Mouse (Mus musculus) limb, embryonic 10.5 days (tissue): ENCODE data around the gene Thoc3. TPM values are rescaled to one million over a fixed set of nuclear protein-coding genes. Genes with fewer than 3 reads are reported as not detected.

ENCODE experiments used
- DNase-seq: peaks from one replicate; pipeline ENCODE4 v3.0.0-alpha.2; 2017; ENCODE audit warnings: low spot score
- H3K27ac ChIP-seq: fragments of 300-500 bp; sonication (generic); 2 replicates; pipeline ENCODE4 v1.5.1; 2016; ENCODE audit warnings: mild to moderate bottlenecking
- H3K27me3 ChIP-seq: fragments of 300-500 bp; sonication (generic); 2 replicates; pipeline ENCODE4 v1.6.1; 2016; ENCODE audit warnings: low read depth, mild to moderate bottlenecking; ENCODE audit not compliant: poor library complexity, severe bottlenecking
- H3K36me3 ChIP-seq: fragments of 300-500 bp; sonication (generic); 2 replicates; pipeline ENCODE4 v1.6.1; 2016; ENCODE audit warnings: mild to moderate bottlenecking, moderate library complexity
- H3K4me1 ChIP-seq: fragments of 300-500 bp; sonication (generic); 2 replicates; pipeline ENCODE4 v1.6.1; 2016
- H3K4me3 ChIP-seq: fragments of 300-500 bp; sonication (generic); 2 replicates; pipeline ENCODE4 v1.5.1; 2016; ENCODE audit warnings: mild to moderate bottlenecking, moderate library complexity
- H3K9me3 ChIP-seq: fragments of 300-500 bp; sonication (generic); replicated peaks from 2 replicates; pipeline ENCODE4 v1.6.1; 2016; ENCODE audit warnings: mild to moderate bottlenecking
- whole genome bisulfite sequencing: fragments of 180-500 bp; shearing (Covaris S2); methylation state at CpG from one replicate; pipeline ENCODE4 v1.1.7; 2016; 5-methylcytosine and 5-hydroxymethylcytosine counted together
- polyA plus RNA-seq: library from polyadenylated mRNA; unstranded; fragments of >200 nt; fragmentation: Nextera tagmentation; extraction: Ambion mirVana; gene quantifications from 2 replicates; pipeline ENCODE4 v1.2.1, GENCODE M21; 2016

Thoc3 gene
- polyA plus RNA-seq, 1 experiment from 2014 or later, result 189 TPM

- 86% methylated on average over 9 of the region's 9 CpGs for WGBS
- H3K4me1 ChIP-seq, result peaks cover 5% of the 10 kb centered on the region
- DNase-seq, result no peak
- no peaks in the 10 kb centered on the region for H3K9me3 ChIP-seq
- H3K4me3 ChIP-seq, result no peak overlapping the region
- no peaks in the 10 kb centered on the region for H3K36me3 ChIP-seq
- H3K27ac ChIP-seq, result no peak overlapping the region
- no peaks in the 10 kb centered on the region for H3K27me3 ChIP-seq
Observed at GRCm38 (mm10) chr13:54431161-54431560, 37.5 kb downstream of the Thoc3 start.

GRCm38 (mm10) chr13:54430051-54430450 is 38.6 kb downstream of the Thoc3 start:
- 33% methylated on average over 2 of the region's 2 CpGs for WGBS
- H3K4me3 ChIP-seq, result no peak overlapping the region
- no peaks in the 10 kb centered on the region for H3K27me3 ChIP-seq
- H3K36me3 ChIP-seq, result no peaks in the 10 kb centered on the region
- DNase-seq, result no peak
- peaks cover 7% of the 10 kb centered on the region for H3K4me1 ChIP-seq
- H3K9me3 ChIP-seq, result no peaks in the 10 kb centered on the region
- no peak overlapping the region for H3K27ac ChIP-seq

- DNase-seq, result no peak
- no peaks in the 10 kb centered on the region for H3K9me3 ChIP-seq
- no peaks in the 10 kb centered on the region for H3K27me3 ChIP-seq
- no peak overlapping the region for H3K27ac ChIP-seq
- H3K4me3 ChIP-seq, result no peak overlapping the region
- 81% methylated on average over 3 of the region's 3 CpGs for WGBS
- H3K36me3 ChIP-seq, result no peaks in the 10 kb centered on the region
- peaks cover 11% of the 10 kb centered on the region for H3K4me1 ChIP-seq
Observed at GRCm38 (mm10) chr13:54428771-54429170, 39.9 kb downstream of the Thoc3 start.

GRCm38 (mm10) chr13:54426781-54427655 is 41.6 kb downstream of the Thoc3 start:
- DNase-seq, result no peak
- Histone ChIP-seq H3K9me3 (no peaks in the 10 kb centered on the region), H3K36me3 (no peaks in the 10 kb centered on the region), H3K4me1 (peaks cover 11% of the 10 kb centered on the region), H3K4me3 (no peak overlapping the region), H3K27me3 (no peaks in the 10 kb centered on the region), H3K27ac (no peak overlapping the region)
- WGBS, result 85% methylated on average over 10 of the region's 10 CpGs

GRCm38 (mm10) chr13:54425269-54425668 is 43.4 kb downstream of the Thoc3 start:
- no peak for DNase-seq
- H3K4me1 ChIP-seq, result peaks cover 11% of the 10 kb centered on the region
- no peaks in the 10 kb centered on the region for H3K9me3 ChIP-seq
- 71% methylated on average over 2 of the region's 2 CpGs for WGBS
- H3K36me3 ChIP-seq, result no peaks in the 10 kb centered on the region
- H3K27me3 ChIP-seq, result no peaks in the 10 kb centered on the region
- H3K27ac ChIP-seq, result 0 out of 2 replicates have a peak overlapping the region, but pooled peaks have one; percentile 14
- H3K4me3 ChIP-seq, result no peak overlapping the region

GRCm38 (mm10) chr13:54420226-54420625 is 48.4 kb downstream of the Thoc3 start:
- no peaks in the 10 kb centered on the region for H3K27me3 ChIP-seq
- H3K9me3 ChIP-seq, result no peaks in the 10 kb centered on the region
- 93% methylated on average over 12 of the region's 12 CpGs for WGBS
- peaks cover 5% of the 10 kb centered on the region for H3K4me1 ChIP-seq
- H3K36me3 ChIP-seq, result no peaks in the 10 kb centered on the region
- H3K27ac ChIP-seq, result no peak overlapping the region
- no peak overlapping the region for H3K4me3 ChIP-seq
- DNase-seq, result no peak

- H3K4me1 ChIP-seq, result no peaks in the 10 kb centered on the region
- no peak for DNase-seq
- H3K36me3 ChIP-seq, result no peaks in the 10 kb centered on the region
- H3K27me3 ChIP-seq, result no peaks in the 10 kb centered on the region
- H3K27ac ChIP-seq, result no peak overlapping the region
- H3K4me3 ChIP-seq, result no peak overlapping the region
- H3K9me3 ChIP-seq, result no peaks in the 10 kb centered on the region
- WGBS, result 84% methylated on average over 10 of the region's 10 CpGs
Observed at GRCm38 (mm10) chr13:54418781-54419327, 49.8 kb downstream of the Thoc3 start.

GRCm38 (mm10) chr13:54415059-54415458 is 53.6 kb downstream of the Thoc3 start:
- Histone ChIP-seq H3K27ac (no peak overlapping the region), H3K36me3 (no peaks in the 10 kb centered on the region), H3K9me3 (no peaks in the 10 kb centered on the region), H3K27me3 (no peaks in the 10 kb centered on the region), H3K4me3 (no peak overlapping the region), H3K4me1 (peaks cover 14% of the 10 kb centered on the region)
- 89% methylated on average over 4 of the region's 4 CpGs for WGBS
- no peak for DNase-seq

GRCm38 (mm10) chr13:54412721-54413120 is 55.9 kb downstream of the Thoc3 start:
- no peak overlapping the region for H3K27ac ChIP-seq
- no peaks in the 10 kb centered on the region for H3K36me3 ChIP-seq
- no peak overlapping the region for H3K4me3 ChIP-seq
- 86% methylated on average over 4 of the region's 4 CpGs for WGBS
- DNase-seq, result no peak
- peaks cover 14% of the 10 kb centered on the region for H3K4me1 ChIP-seq
- no peaks in the 10 kb centered on the region for H3K27me3 ChIP-seq
- no peaks in the 10 kb centered on the region for H3K9me3 ChIP-seq

GRCm38 (mm10) chr13:54412236-54412635 is 56.4 kb downstream of the Thoc3 start:
- H3K27me3 ChIP-seq, result no peaks in the 10 kb centered on the region
- H3K36me3 ChIP-seq, result no peaks in the 10 kb centered on the region
- no peaks in the 10 kb centered on the region for H3K9me3 ChIP-seq
- no peak overlapping the region for H3K4me3 ChIP-seq
- DNase-seq, result no peak
- WGBS, result 29% methylated on average over 7 of the region's 7 CpGs
- peaks cover 14% of the 10 kb centered on the region for H3K4me1 ChIP-seq
- no peak overlapping the region for H3K27ac ChIP-seq

- no peaks in the 10 kb centered on the region for H3K9me3 ChIP-seq
- 88% methylated on average over 3 of the region's 3 CpGs for WGBS
- no peaks in the 10 kb centered on the region for H3K27me3 ChIP-seq
- no peak overlapping the region for H3K27ac ChIP-seq
- peaks cover 14% of the 10 kb centered on the region for H3K4me1 ChIP-seq
- DNase-seq, result no peak
- no peak overlapping the region for H3K4me3 ChIP-seq
- H3K36me3 ChIP-seq, result no peaks in the 10 kb centered on the region
Observed at GRCm38 (mm10) chr13:54411656-54412055, 57.0 kb downstream of the Thoc3 start.
